Mouse (Mus musculus): ENCODE measurements around the gene Crnn. TPM values are rescaled to one million over a fixed set of nuclear protein-coding genes. Genes with fewer than 3 reads are reported as not detected.

Crnn gene
- total RNA-seq (2017), result not detected in 2 replicates

DNA sequence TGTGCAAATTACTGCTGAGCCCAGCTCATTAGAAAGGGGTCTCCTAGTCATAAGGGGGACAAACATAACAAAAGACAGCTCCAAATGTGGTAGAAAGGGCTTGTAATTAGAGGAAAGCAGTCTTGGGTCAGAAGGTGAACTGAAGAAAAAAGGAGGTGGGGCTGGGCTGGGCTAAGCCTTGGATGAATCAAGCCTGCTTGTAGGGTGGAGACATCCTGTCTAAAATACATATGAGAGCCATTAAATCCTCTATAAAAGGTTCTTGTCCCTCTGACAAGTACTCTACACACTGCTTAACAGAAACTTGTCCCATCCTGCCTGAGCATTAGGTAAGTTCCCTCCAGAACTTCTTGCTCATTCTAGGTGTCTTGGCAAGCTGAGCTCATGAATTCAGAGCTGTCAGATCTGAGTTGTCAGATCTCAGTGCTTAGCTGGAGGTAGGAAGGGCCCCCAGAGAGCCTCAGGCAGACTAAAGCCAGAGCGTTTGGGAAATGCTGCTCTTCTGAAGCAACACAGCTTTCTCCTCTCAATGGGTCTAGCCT is at the start of gene Crnn:
Crnn (plus strand) TSS at position 278 of the 542 bp plus-strand sequence.
- ATAC-seq (ENCODE audit: extremely low read depth, insufficient number of reproducible peaks, low FRiP score, poor library complexity, severe bottlenecking), result no peak

DNA sequence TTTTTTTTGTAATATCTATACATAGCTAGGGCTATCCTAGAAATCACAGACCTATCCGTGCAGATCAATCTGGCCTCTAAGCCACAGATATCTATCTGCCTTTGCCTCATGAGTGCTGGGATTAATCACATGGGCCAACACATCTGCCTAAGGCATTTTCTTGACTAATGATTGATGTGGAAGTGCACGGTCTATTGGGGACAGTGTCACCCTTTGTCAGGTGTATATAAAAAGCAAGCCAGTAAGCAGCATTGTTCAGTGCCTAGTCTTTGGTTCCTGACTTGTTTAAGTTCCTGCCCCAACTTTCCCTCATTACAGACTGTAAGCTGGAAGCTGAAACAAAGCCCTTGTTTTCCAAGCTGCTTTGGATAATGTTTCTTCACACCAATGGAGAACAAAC is 48.1 kb upstream of the Crnn start:
- ATAC-seq (ENCODE audit: extremely low read depth, insufficient number of reproducible peaks, low FRiP score, poor library complexity, severe bottlenecking), result no peak

GRCm38 (mm10) chr3:93111668-93112067 is 32.9 kb upstream of the Crnn start:
- ATAC-seq (ENCODE audit: extremely low read depth, insufficient number of reproducible peaks, low FRiP score, poor library complexity, severe bottlenecking), result no peak

DNA sequence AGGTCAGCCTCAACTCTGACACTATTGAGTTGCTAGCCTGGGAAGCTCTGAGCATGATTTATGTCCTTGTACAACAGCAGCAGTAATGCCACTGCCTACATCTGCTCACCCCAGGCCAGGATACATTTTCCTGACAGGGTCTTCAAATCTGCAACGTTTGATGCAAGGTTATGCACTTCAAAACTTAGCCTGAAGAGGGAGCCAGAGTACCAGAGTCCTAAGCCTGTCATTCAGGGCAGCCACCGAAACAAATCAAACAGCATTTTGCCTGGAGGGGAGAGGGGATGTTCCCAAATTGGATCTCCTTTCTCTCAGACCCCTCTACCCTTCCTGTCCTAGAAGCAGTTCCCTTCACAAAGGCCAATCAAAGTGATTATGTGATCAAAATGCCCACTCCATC is 30.1 kb upstream of the Crnn start:
- no peak for ATAC-seq (ENCODE audit: extremely low read depth, insufficient number of reproducible peaks, low FRiP score, poor library complexity, severe bottlenecking)

DNA sequence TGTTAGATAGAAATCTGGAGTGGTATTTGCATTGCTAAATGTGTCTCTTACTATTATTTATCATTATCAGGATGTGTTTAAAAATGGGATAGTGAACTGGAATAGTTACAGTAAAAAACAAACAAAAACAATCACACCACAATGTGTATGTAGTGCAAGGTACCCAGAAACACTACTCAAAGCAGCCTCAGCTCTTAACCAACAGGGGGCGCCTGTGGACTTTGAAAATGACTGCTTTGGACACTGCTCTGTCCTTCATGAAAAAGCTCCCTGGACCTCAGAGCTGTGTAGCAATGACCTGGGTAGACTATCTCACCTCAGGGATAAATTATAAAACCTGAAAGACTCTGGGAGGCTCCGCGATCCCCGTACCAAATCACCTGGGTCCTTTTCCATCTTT is 25.5 kb upstream of the Crnn start:
- ATAC-seq (ENCODE audit: extremely low read depth, insufficient number of reproducible peaks, low FRiP score, poor library complexity, severe bottlenecking), result no peak

DNA sequence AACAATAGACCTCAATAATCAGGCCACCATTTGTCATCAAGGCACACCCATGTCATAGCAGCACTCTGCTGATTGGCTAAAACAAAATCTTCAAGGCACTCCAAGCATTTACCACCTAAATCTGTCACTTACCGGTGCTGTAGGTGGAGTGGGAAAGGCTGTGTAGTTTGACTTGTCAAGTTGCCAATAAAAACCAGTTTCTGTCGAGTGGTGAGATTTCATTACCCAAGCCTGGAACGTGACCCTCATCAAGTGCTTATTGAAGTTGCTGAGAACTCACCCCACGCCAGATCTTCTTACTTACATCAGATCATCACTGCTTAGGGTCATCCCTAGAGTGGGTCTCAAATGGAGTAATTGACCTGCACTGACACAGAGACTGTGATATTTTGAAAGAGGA is 16.5 kb upstream of the Crnn start:
- ATAC-seq (ENCODE audit: extremely low read depth, insufficient number of reproducible peaks, low FRiP score, poor library complexity, severe bottlenecking), result no peak

GRCm38 (mm10) chr3:93129076-93129475 is 15.5 kb upstream of the Crnn start:
- no peak for ATAC-seq (ENCODE audit: extremely low read depth, insufficient number of reproducible peaks, low FRiP score, poor library complexity, severe bottlenecking)

- no peak for ATAC-seq (ENCODE audit: extremely low read depth, insufficient number of reproducible peaks, low FRiP score, poor library complexity, severe bottlenecking)
Observed at GRCm38 (mm10) chr3:93130460-93130859, 14.1 kb upstream of the Crnn start.

DNA sequence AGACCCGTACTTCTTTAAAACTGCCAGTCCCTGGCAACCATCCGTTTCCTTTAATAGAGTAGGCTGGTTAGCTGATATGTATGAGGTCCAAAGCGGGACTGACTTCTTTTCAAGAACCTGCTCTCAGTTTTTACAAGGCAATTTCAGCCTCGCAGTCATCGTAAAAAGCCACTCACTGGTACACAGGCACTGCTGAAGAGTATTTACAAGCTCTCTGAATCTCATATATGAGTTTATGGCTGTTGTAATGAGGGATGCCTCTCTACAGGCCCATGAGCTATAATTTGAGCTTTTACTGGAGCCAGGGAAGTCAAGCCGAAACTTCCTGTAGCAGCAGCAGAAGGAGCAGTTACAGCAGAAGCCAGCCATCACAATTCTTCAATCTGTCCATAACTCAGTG is 17.9 kb downstream of the Crnn start:
- no peak for ATAC-seq (ENCODE audit: extremely low read depth, insufficient number of reproducible peaks, low FRiP score, poor library complexity, severe bottlenecking)

DNA sequence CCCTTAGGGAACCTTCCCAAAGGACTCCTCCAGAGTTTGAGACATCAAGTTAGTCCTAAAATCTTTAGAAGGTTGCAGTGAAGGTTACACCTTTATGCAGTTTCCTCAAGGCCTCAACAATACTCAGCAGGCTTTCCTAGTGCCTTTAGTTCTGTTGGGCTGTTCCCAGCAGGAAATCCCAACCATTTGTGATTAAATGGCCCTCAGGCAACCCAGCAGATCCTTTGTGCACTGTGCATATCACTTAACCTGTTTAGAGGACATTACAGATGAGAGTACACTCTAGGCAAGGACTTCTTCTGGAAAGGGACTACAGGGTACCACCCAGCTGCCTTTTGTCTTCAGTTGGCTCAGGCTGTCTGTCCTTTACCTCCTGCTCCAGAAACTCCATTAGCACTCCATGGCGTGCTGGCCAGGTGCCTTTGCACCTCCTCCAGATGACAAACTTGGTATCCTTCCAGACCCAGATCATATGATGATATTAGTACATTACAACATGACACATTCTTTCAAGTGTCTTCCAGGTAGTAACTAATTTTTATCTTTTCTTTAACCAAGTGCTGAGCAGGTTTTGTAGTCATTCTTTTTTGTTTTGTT is 18.5 kb downstream of the Crnn start:
- ATAC-seq (ENCODE audit: extremely low read depth, insufficient number of reproducible peaks, low FRiP score, poor library complexity, severe bottlenecking), result no peak

DNA sequence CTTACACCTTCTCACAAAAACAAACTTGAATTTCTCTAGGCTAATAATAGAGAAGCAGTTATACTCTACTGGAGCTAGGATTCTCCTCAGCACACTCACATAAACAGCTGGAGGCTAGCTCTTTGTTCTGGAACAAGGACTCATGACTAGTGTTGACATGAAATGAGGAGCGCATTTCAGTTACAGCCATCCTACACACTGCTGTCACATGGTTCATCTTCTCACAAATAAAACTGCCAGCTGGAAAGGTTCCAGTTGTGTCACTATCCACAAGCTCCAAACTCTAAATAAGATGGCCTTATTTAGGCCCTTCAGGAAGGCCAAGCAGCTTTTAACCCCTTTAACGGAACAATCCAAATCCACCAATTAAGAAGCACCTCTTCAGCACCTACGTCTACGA is 36.3 kb downstream of the Crnn start:
- ATAC-seq (ENCODE audit: extremely low read depth, insufficient number of reproducible peaks, low FRiP score, poor library complexity, severe bottlenecking), result no peak

- ATAC-seq (ENCODE audit: extremely low read depth, insufficient number of reproducible peaks, low FRiP score, poor library complexity, severe bottlenecking), result no peak
Observed at GRCm38 (mm10) chr3:93196978-93197377, 52.4 kb downstream of the Crnn start, which contains the start of gene Flg2. Gene Flg2, plus strand, starts transcription at chr3:93197278.

Other genes with a start within 250 kb of the Crnn start
- not detected in 2 replicates for gene Lce3a, start 218.6 kb upstream of the Crnn start, total RNA-seq (2017)
- gene Lce3b, start 211.8 kb upstream of the Crnn start, total RNA-seq (2017), result not detected in 2 replicates
- gene Lce3c, start 200.3 kb upstream of the Crnn start, total RNA-seq (2017), result not detected in 2 replicates
- gene Lce3d, start 187.4 kb upstream of the Crnn start, total RNA-seq (2017), result not detected in 2 replicates
- gene Lce3e, start 177.7 kb upstream of the Crnn start, total RNA-seq (2017), result not detected in 2 replicates
- gene Lce3f, start 152.6 kb upstream of the Crnn start, total RNA-seq (2017), result not detected in 2 replicates
- not detected in 2 replicates for gene Crct1, start 129.1 kb upstream of the Crnn start, total RNA-seq (2017)
- gene Lce1m, start 125.7 kb upstream of the Crnn start, total RNA-seq (2017), result not detected in 2 replicates
- 0.25 TPM in 1 of 2 replicates, not detected in the other for gene Gm4858, start 76.0 kb upstream of the Crnn start, total RNA-seq (2017)
- 0.12 TPM in 1 of 2 replicates, not detected in the other for gene Flg2, start 52.5 kb downstream of the Crnn start, total RNA-seq (2017)
- not detected in 2 replicates for gene Flg, start 128.7 kb downstream of the Crnn start, total RNA-seq (2017)
- not detected in 2 replicates for gene Hrnr, start 175.0 kb downstream of the Crnn start, total RNA-seq (2017)
- not detected in 2 replicates for gene Rptn, start 248.9 kb downstream of the Crnn start, total RNA-seq (2017)